Mouse (Mus musculus): Measurements from ENCODE around the gene Prrc2a. TPM values are rescaled to one million over a fixed set of nuclear protein-coding genes. Genes with fewer than 3 reads are reported as not detected.

Prrc2a gene
- total RNA-seq, 2 experiments from 2014 or later: 248 to 251 TPM

- no peak for DNase-seq
Measured at GRCm38 (mm10) chr17:35102299-35102698, 62.4 kb downstream of the Prrc2a start.

GRCm38 (mm10) chr17:35101161-35101560 is 63.5 kb downstream of the Prrc2a start:
- no peak for DNase-seq

- no peak for DNase-seq
Measured at GRCm38 (mm10) chr17:35100196-35100765, 64.4 kb downstream of the Prrc2a start.

Small RNAs within 50 kb of the gene (microRNA-seq; reads per million reads assigned to microRNA genes)
- gene Mir6973a (0 reads per million in 2 experiments), gene Mir6974 (0 reads per million in 2 experiments)

Other genes starting within 250 kb of the Prrc2a start
- 10 to 100 TPM; 10.1 to 11.7 TPM for gene Neu1, start 233.6 kb downstream of the Prrc2a start, total RNA-seq (2021)
- gene Hspa1b, start 205.7 kb downstream of the Prrc2a start, total RNA-seq (2021): 1 to 10 TPM; 4.8 to 5.2 TPM
- not detected for gene Gm20481, start 195.0 kb downstream of the Prrc2a start, total RNA-seq (2021)
- 1 to 10 TPM; 2.6 to 2.9 TPM for gene Hspa1a, start 192.7 kb downstream of the Prrc2a start, total RNA-seq (2021)
- 1 to 10 TPM; 5.3 to 6.6 TPM for gene Hspa1l, start 192.2 kb downstream of the Prrc2a start, total RNA-seq (2021)
- 10 to 100 TPM; 52.2 to 55.0 TPM for gene Lsm2, start 183.0 kb downstream of the Prrc2a start, total RNA-seq (2021)
- 10 to 100 TPM; 46.7 to 49.0 TPM for gene Vars, start 163.9 kb downstream of the Prrc2a start, total RNA-seq (2021)
- 1 to 10 TPM; 1.6 to 1.8 TPM for gene Vwa7, start 148.3 kb downstream of the Prrc2a start, total RNA-seq (2021)
- 1 to 10 TPM in 1 of 2 experiments, under 1 TPM in 1; 0.74 to 1.3 TPM for gene Sapcd1, start 136.9 kb downstream of the Prrc2a start, total RNA-seq (2021)
- gene Msh5, start 118.2 kb downstream of the Prrc2a start, total RNA-seq (2021): 1 to 10 TPM; 4.0 to 6.5 TPM
- gene Clic1, start 114.9 kb downstream of the Prrc2a start, total RNA-seq (2021): 100 to 1,000 TPM; 166 to 167 TPM
- gene Ddah2, start 105.9 kb downstream of the Prrc2a start, total RNA-seq (2021): 100 to 1,000 TPM; 104 to 106 TPM
- not detected for gene Ly6g6c, start 99.5 kb downstream of the Prrc2a start, total RNA-seq (2021)
- gene Mpig6b, start 98.7 kb downstream of the Prrc2a start, total RNA-seq (2021): under 1 TPM in 1 of 2 experiments, not detected in 1; 0.47 TPM
- gene Ly6g6e, start 88.0 kb downstream of the Prrc2a start, total RNA-seq (2021): not detected
- 1 to 10 TPM; 1.6 to 2.4 TPM for gene Ly6g6d, start 86.8 kb downstream of the Prrc2a start, total RNA-seq (2021)
- gene Ly6g6f, start 79.3 kb downstream of the Prrc2a start, total RNA-seq (2021): not detected
- 10 to 100 TPM; 50.6 to 53.5 TPM for gene Abhd16a, start 75.6 kb downstream of the Prrc2a start, total RNA-seq (2021)
- not detected for gene Ly6g5c, start 56.6 kb downstream of the Prrc2a start, total RNA-seq (2021)
- under 1 TPM; 0.52 to 0.62 TPM for gene Ly6g5b, start 49.5 kb downstream of the Prrc2a start, total RNA-seq (2021)
- gene Gpank1, start 43.4 kb downstream of the Prrc2a start, total RNA-seq (2021): 1 to 10 TPM; 6.0 to 6.2 TPM
- gene Csnk2b, start 42.8 kb downstream of the Prrc2a start, total RNA-seq (2021): 100 to 1,000 TPM; 189 to 196 TPM
- 10 to 100 TPM; 26.6 to 27.3 TPM for gene D17H6S53E, start 38.5 kb downstream of the Prrc2a start, total RNA-seq (2021)
- not detected for gene Apom, start 32.8 kb downstream of the Prrc2a start, total RNA-seq (2021)
- gene Bag6, start 29.7 kb downstream of the Prrc2a start, total RNA-seq (2021): 100 to 1,000 TPM; 318 to 321 TPM
- gene Aif1, start 11.2 kb upstream of the Prrc2a start, total RNA-seq (2021): 1 to 10 TPM; 2.9 to 3.4 TPM
- gene Lst1, start 23.5 kb upstream of the Prrc2a start, total RNA-seq (2021): 1 to 10 TPM; 4.2 to 4.8 TPM
- 1 to 10 TPM in 1 of 2 experiments, under 1 TPM in 1; 0.81 to 1.0 TPM for gene Ltb, start 29.5 kb upstream of the Prrc2a start, total RNA-seq (2021)
- 1 to 10 TPM in 1 of 2 experiments, under 1 TPM in 1; 0.76 to 1.3 TPM for gene Tnf, start 37.1 kb upstream of the Prrc2a start, total RNA-seq (2021)
- gene Lta, start 40.5 kb upstream of the Prrc2a start, total RNA-seq (2021): under 1 TPM; 0.26 to 0.32 TPM
- gene Gm16181, start 55.9 kb upstream of the Prrc2a start, total RNA-seq (2021): under 1 TPM in 1 of 2 experiments, not detected in 1; 0.52 TPM
- gene Atp6v1g2, start 68.8 kb upstream of the Prrc2a start, total RNA-seq (2021): 1 to 10 TPM; 8.0 to 9.3 TPM
- 10 to 100 TPM; 10.8 to 11.0 TPM for gene Nfkbil1, start 70.9 kb upstream of the Prrc2a start, total RNA-seq (2021)
- 100 to 1,000 TPM; 221 to 230 TPM for gene Ddx39b, start 76.8 kb upstream of the Prrc2a start, total RNA-seq (2021)
- 10 to 100 TPM; 45.9 to 50.4 TPM for gene H2-D1, start 97.8 kb upstream of the Prrc2a start, total RNA-seq (2021)
- under 1 TPM; 0.43 to 0.55 TPM for gene H2-Q1, start 155.5 kb upstream of the Prrc2a start, total RNA-seq (2021)
- gene H2-Q2, start 177.3 kb upstream of the Prrc2a start, total RNA-seq (2021): under 1 TPM; 0.64 to 0.77 TPM
- gene H2-Q4, start 214.7 kb upstream of the Prrc2a start, total RNA-seq (2021): 1 to 10 TPM; 8.0 TPM